Mouse (Mus musculus) adrenal gland, adult 2 months (tissue): ENCODE measurements at regions not wholly inside any gene's neighbourhood (a gene's known extent, or its start where the extent isn't known, plus 50 kb on each side); places are given as distances from the start of the nearest gene placed in this dataset.
"Not testable (repeated sequence)": the region's sequence is repeated elsewhere in the genome, so short reads cannot be mapped to it uniquely, and the experiment has no call there.

Source experiments
- DNase-seq: peaks from one replicate; pipeline ENCODE4 v3.0.0; 2021

GRCm38 (mm10) chr13:66802558-66802957 lies 102.2 kb upstream of the Gm10767 start:
- DNase-seq, result not testable (repeated sequence)

GRCm38 (mm10) chr13:66807661-66808060 lies 97.1 kb upstream of the Gm10767 start:
- peak; percentile 2 for DNase-seq
